Mouse (Mus musculus): ENCODE measurements at regions not wholly inside any gene's neighbourhood (a gene's known extent, or its start where the extent isn't known, plus 50 kb on each side); places are given as distances from the start of the nearest gene placed in this dataset.

- no peak for TF ChIP-seq CTCF (IDR thresholded peaks at IDR 0.05; ENCODE audit: control insufficient read depth, insufficient read depth, insufficient replicate concordance, low read depth, low read length)
- TF ChIP-seq POLR2A (IDR thresholded peaks at IDR 0.05; ENCODE audit: control insufficient read depth, low read depth, low read length) = no peak
Observed at GRCm38 (mm10) chr4:125200762-125201161, 73.1 kb upstream of the Zc3h12a start.

Measured in testis, adult 2 months (tissue).